Mouse (Mus musculus) G1E-ER4 (cell line): ENCODE measurements around the gene Onecut3. TPM values are rescaled to one million over a fixed set of nuclear protein-coding genes. Genes with fewer than 3 reads are reported as not detected.

ENCODE experiments used
- GATA1 ChIP-seq: IDR thresholded peaks from one replicate; pipeline ENCODE4 v1.8.0; 2012; ENCODE audit warnings: low read length, inconsistent platforms
- polyA plus RNA-seq: library from polyadenylated mRNA; stranded (reverse); fragments of >175 nt; gene quantifications from 2 replicates; pipeline ENCODE4 v1.2.3, GENCODE M21; 2012

Onecut3 gene
- polyA plus RNA-seq, 1 experiment: not detected

DNA sequence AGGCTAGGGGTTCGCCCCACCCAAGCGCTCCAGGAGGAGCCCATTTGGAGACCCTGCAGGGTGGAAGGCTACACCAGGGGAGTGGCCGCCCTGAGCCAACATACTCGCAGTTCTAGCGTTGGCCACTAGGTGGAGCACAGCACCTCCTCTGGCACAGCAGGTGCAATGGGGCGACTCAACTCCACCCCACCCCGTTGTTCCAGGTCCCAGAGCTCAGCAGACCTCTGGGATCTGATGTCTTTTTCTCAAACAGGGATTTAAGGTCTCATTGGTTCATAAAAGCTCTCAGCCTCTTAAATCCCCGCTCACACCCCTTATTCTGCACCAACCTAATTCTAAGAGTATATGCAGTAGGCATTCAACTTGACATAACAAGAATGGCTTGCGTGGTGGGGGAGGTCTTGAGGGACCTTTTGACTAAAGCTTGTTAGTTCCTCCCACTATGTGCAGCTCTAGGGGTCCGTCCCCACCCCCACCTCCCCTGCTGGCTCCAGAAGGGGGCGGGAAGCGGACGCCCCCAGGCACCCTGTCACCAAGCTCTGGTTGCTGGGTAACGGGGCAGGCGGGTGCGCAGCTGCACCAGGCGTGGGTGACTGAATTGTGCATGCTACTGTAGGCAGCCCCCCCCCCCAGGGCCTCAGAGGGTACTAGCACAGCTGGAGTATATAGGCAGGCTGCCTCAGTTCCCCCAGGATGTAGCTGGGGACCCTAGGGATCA, 71.9 kb downstream of the Onecut3 start:
- no peak for TF ChIP-seq GATA1

Other genes starting within 250 kb of the Onecut3 start
- 309 and 396 TPM in 2 replicates for gene Ndufs7, start 245.7 kb upstream of the Onecut3 start, polyA plus RNA-seq
- gene Gamt, start 233.8 kb upstream of the Onecut3 start, polyA plus RNA-seq: 0.26 and 0.35 TPM in 2 replicates
- gene Dazap1, start 233.3 kb upstream of the Onecut3 start, polyA plus RNA-seq: 512 and 653 TPM in 2 replicates
- gene Rps15, start 202.4 kb upstream of the Onecut3 start, polyA plus RNA-seq: 5,691 and 9,847 TPM in 2 replicates
- 0.04 and 0.15 TPM in 2 replicates for gene Apc2, start 198.9 kb upstream of the Onecut3 start, polyA plus RNA-seq
- 99.6 and 132 TPM in 2 replicates for gene 2310011J03Rik, start 174.3 kb upstream of the Onecut3 start, polyA plus RNA-seq
- 3.5 and 4.3 TPM in 2 replicates for gene Pcsk4, start 165.3 kb upstream of the Onecut3 start, polyA plus RNA-seq
- 28.5 and 36.0 TPM in 2 replicates for gene Reep6, start 164.9 kb upstream of the Onecut3 start, polyA plus RNA-seq
- 30.2 and 32.7 TPM in 2 replicates for gene Adamtsl5, start 146.4 kb upstream of the Onecut3 start, polyA plus RNA-seq
- gene Plk5, start 138.4 kb upstream of the Onecut3 start, polyA plus RNA-seq: not detected in 2 replicates
- 44.6 and 53.8 TPM in 2 replicates for gene Mex3d, start 107.2 kb upstream of the Onecut3 start, polyA plus RNA-seq
- gene Mbd3, start 95.3 kb upstream of the Onecut3 start, polyA plus RNA-seq: 289 and 306 TPM in 2 replicates
- gene Uqcr11, start 88.0 kb upstream of the Onecut3 start, polyA plus RNA-seq: 1,888 and 2,895 TPM in 2 replicates
- 960 and 1,205 TPM in 2 replicates for gene Tcf3, start 61.2 kb upstream of the Onecut3 start, polyA plus RNA-seq
- gene Atp8b3, start 44.3 kb downstream of the Onecut3 start, polyA plus RNA-seq: 0.03 TPM in 2 replicates
- gene Rexo1, start 66.7 kb downstream of the Onecut3 start, polyA plus RNA-seq: 181 and 226 TPM in 2 replicates
- 107 and 125 TPM in 2 replicates for gene Klf16, start 82.5 kb downstream of the Onecut3 start, polyA plus RNA-seq
- gene Abhd17a, start 95.5 kb downstream of the Onecut3 start, polyA plus RNA-seq: 591 and 822 TPM in 2 replicates
- 68.3 and 79.9 TPM in 2 replicates for gene Scamp4, start 108.0 kb downstream of the Onecut3 start, polyA plus RNA-seq
- gene Adat3, start 108.0 kb downstream of the Onecut3 start, polyA plus RNA-seq: 24.6 and 31.6 TPM in 2 replicates
- 2.0 and 3.1 TPM in 2 replicates for gene Gm49322, start 111.2 kb downstream of the Onecut3 start, polyA plus RNA-seq
- 480 and 522 TPM in 2 replicates for gene Csnk1g2, start 128.0 kb downstream of the Onecut3 start, polyA plus RNA-seq
- gene Btbd2, start 162.2 kb downstream of the Onecut3 start, polyA plus RNA-seq: 103 and 127 TPM in 2 replicates
- 410 and 459 TPM in 2 replicates for gene Mknk2, start 183.3 kb downstream of the Onecut3 start, polyA plus RNA-seq
- 30.7 and 34.7 TPM in 2 replicates for gene Mob3a, start 207.1 kb downstream of the Onecut3 start, polyA plus RNA-seq
- 8.3 and 10.8 TPM in 2 replicates for gene Izumo4, start 207.3 kb downstream of the Onecut3 start, polyA plus RNA-seq
- 37.8 and 38.4 TPM in 2 replicates for gene Ap3d1, start 247.4 kb downstream of the Onecut3 start, polyA plus RNA-seq